Mouse (Mus musculus) lung, postnatal 0 days (tissue): Measurements from ENCODE around the gene Iqgap2. TPM values are rescaled to one million over a fixed set of nuclear protein-coding genes. Genes with fewer than 3 reads are reported as not detected.

ENCODE experiments used
- ATAC-seq: fragments of 200-750 bp; cut with Nextera tagmentation; 2 replicates; pipeline ENCODE4 v1.8.0; 2017; ENCODE audit warnings: moderate library complexity
- DNase-seq: peaks from one replicate; pipeline ENCODE4 v3.0.0-alpha.2; 2016; ENCODE audit warnings: low spot score
- H3K27ac ChIP-seq: fragments of 300-500 bp; sonication (generic); 2 replicates; pipeline ENCODE4 v1.5.1; 2014; ENCODE audit warnings: antibody characterized with exemption, mild to moderate bottlenecking, low read length, mixed read lengths
- H3K27me3 ChIP-seq: fragments of 300-500 bp; sonication (generic); replicated peaks from 2 replicates; pipeline ENCODE4 v1.6.1; 2014; ENCODE audit warnings: low read length, mixed read lengths; ENCODE audit not compliant: insufficient read depth
- H3K36me3 ChIP-seq: fragments of 300-500 bp; sonication (generic); 2 replicates; pipeline ENCODE4 v1.6.1; 2014; ENCODE audit warnings: low read length, mixed read lengths; ENCODE audit not compliant: insufficient read depth
- H3K4me1 ChIP-seq: fragments of 300-500 bp; sonication (generic); 2 replicates; pipeline ENCODE4 v1.6.1; 2014; ENCODE audit warnings: antibody characterized with exemption, low read depth, low read length, mixed read lengths; ENCODE audit not compliant: insufficient read depth
- H3K4me2 ChIP-seq: fragments of 300-500 bp; sonication (generic); replicated peaks from 2 replicates; pipeline ENCODE4 v1.6.1; 2014; ENCODE audit warnings: low read depth, mild to moderate bottlenecking, low read length, moderate library complexity, mixed read lengths
- H3K4me3 ChIP-seq: fragments of 300-500 bp; sonication (generic); 2 replicates; pipeline ENCODE4 v1.5.1; 2014; ENCODE audit warnings: low read depth, low read length
- H3K9ac ChIP-seq: fragments of 300-500 bp; sonication (generic); replicated peaks from 2 replicates; pipeline ENCODE4 v1.6.1; 2014; ENCODE audit warnings: low read depth, mild to moderate bottlenecking
- H3K9me3 ChIP-seq: fragments of 300-500 bp; sonication (generic); 2 replicates; pipeline ENCODE4 v1.6.1; 2016; ENCODE audit warnings: low read length, mixed read lengths
- CTCF ChIP-seq: IDR thresholded peaks from 2 replicates; pipeline ENCODE4 v1.5.1; 2016; ENCODE audit warnings: antibody characterized with exemption, mild to moderate bottlenecking
- EP300 ChIP-seq: IDR thresholded peaks from 2 replicates; pipeline ENCODE4 v1.6.1; 2016; ENCODE audit warnings: antibody characterized with exemption, mild to moderate bottlenecking, control low read depth
- WGBS: fragments of 180-500 bp; shearing (Covaris S2); extraction: QIAGEN DNeasy Blood & Tissue Kit; methylation state at CpG from one replicate; pipeline ENCODE4 v1.1.7; 2014; 5-methylcytosine and 5-hydroxymethylcytosine counted together
- polyA plus RNA-seq: library from polyadenylated mRNA; unstranded; fragments of >200 nt; fragmentation: Nextera tagmentation; extraction: Ambion mirVana; gene quantifications from 2 replicates; pipeline ENCODE4 v1.2.1, GENCODE M21; 2015

The Iqgap2 gene
- polyA plus RNA-seq, 1 experiment from 2014 or later: 2.7 TPM

DNA sequence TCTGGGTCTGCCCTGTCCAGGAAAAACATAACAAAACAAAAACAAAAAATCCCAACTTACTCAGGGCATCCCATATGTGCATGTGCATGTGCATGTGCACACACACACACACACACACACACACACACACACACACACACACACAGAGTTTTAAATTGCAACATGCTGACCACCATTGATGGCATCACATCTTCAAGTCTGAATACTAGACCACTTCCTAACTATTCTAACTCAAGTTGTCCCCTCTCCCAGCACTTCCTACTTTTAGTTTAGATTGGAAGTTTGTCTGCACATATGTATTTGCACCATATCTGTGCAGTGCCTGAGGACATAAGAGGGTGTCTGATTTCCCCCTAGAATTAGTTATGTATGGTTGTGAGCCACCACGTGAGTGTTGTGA lies 49.8 kb downstream of the Iqgap2 start:
- H3K4me1 ChIP-seq: no peaks in the 10 kb centered on the region
- H3K9ac ChIP-seq: no peak overlapping the region
- H3K27ac ChIP-seq: no peak overlapping the region
- ATAC-seq (no peak), DNase-seq (no peak)
- H3K36me3 ChIP-seq: no peaks in the 10 kb centered on the region
- H3K27me3 ChIP-seq: no peaks in the 10 kb centered on the region
- no peaks in the 10 kb centered on the region for H3K9me3 ChIP-seq
- TF ChIP-seq EP300: no peak
- no peak for TF ChIP-seq CTCF
- whole genome bisulfite sequencing: 80% methylated on average over 1 of the region's 1 CpGs
- H3K4me3 ChIP-seq: no peak overlapping the region
- H3K4me2 ChIP-seq: no peak overlapping the region

GRCm38 (mm10) chr13:95836944-95837343 lies 54.8 kb downstream of the Iqgap2 start:
- Histone ChIP-seq H3K4me1 (no peaks in the 10 kb centered on the region), H3K4me2 (no peak overlapping the region), H3K9me3 (no peaks in the 10 kb centered on the region), H3K36me3 (no peaks in the 10 kb centered on the region), H3K27me3 (no peaks in the 10 kb centered on the region), H3K9ac (no peak overlapping the region), H3K4me3 (no peak overlapping the region), H3K27ac (no peak overlapping the region)
- ATAC-seq: no peak
- WGBS: 71% methylated on average over 3 of the region's 3 CpGs
- DNase-seq: no peak
- TF ChIP-seq EP300 (no peak), CTCF (no peak)

GRCm38 (mm10) chr13:95833473-95833872 lies 58.2 kb downstream of the Iqgap2 start:
- Histone ChIP-seq H3K36me3 (no peaks in the 10 kb centered on the region), H3K4me2 (no peak overlapping the region), H3K4me1 (no peaks in the 10 kb centered on the region), H3K4me3 (no peak overlapping the region), H3K9me3 (no peaks in the 10 kb centered on the region), H3K27me3 (no peaks in the 10 kb centered on the region), H3K9ac (no peak overlapping the region), H3K27ac (no peak overlapping the region)
- no peak for TF ChIP-seq EP300
- TF ChIP-seq CTCF: no peak
- no peak for ATAC-seq
- no peak for DNase-seq
- 86% methylated on average over 6 of the region's 6 CpGs for WGBS

- H3K4me3 ChIP-seq: no peak overlapping the region
- DNase-seq: no peak
- H3K27ac ChIP-seq: no peak overlapping the region
- WGBS: 52% methylated on average over 3 of the region's 3 CpGs
- H3K4me1 ChIP-seq: no peaks in the 10 kb centered on the region
- ATAC-seq: no peak
- no peaks in the 10 kb centered on the region for H3K27me3 ChIP-seq
- no peak for TF ChIP-seq CTCF
- no peak for TF ChIP-seq EP300
- H3K9ac ChIP-seq: no peak overlapping the region
- H3K4me2 ChIP-seq: no peak overlapping the region
- H3K36me3 ChIP-seq: no peaks in the 10 kb centered on the region
- H3K9me3 ChIP-seq: no peaks in the 10 kb centered on the region
Observed at GRCm38 (mm10) chr13:95832712-95833111, 59.0 kb downstream of the Iqgap2 start.

GRCm38 (mm10) chr13:95831760-95832159 lies 60.0 kb downstream of the Iqgap2 start:
- Histone ChIP-seq H3K36me3 (no peaks in the 10 kb centered on the region), H3K27me3 (no peaks in the 10 kb centered on the region)
- DNase-seq: no peak

GRCm38 (mm10) chr13:95829431-95830171 lies 62.1 kb downstream of the Iqgap2 start:
- Histone ChIP-seq H3K9ac (no peak overlapping the region), H3K9me3 (no peaks in the 10 kb centered on the region), H3K4me2 (no peak overlapping the region), H3K4me3 (no peak overlapping the region), H3K27ac (no peak overlapping the region), H3K36me3 (no peaks in the 10 kb centered on the region), H3K4me1 (no peaks in the 10 kb centered on the region), H3K27me3 (no peaks in the 10 kb centered on the region)
- no peak for TF ChIP-seq EP300
- no peak for TF ChIP-seq CTCF
- DNase-seq (no peak), ATAC-seq (no peak)
- 80% methylated on average over 7 of the region's 7 CpGs for WGBS

More at GRCm38 (mm10) chr13:95831760-95832159, 60.0 kb downstream of the Iqgap2 start:
- H3K27ac ChIP-seq: no peak overlapping the region
- no peak overlapping the region for H3K9ac ChIP-seq
- no peaks in the 10 kb centered on the region for H3K9me3 ChIP-seq
- no peak for ATAC-seq
- no peaks in the 10 kb centered on the region for H3K4me1 ChIP-seq
- H3K4me2 ChIP-seq: no peak overlapping the region
- TF ChIP-seq EP300 (no peak), CTCF (no peak)
- H3K4me3 ChIP-seq: no peak overlapping the region

- Histone ChIP-seq H3K27ac (no peak overlapping the region), H3K4me2 (no peak overlapping the region), H3K9me3 (no peaks in the 10 kb centered on the region), H3K36me3 (no peaks in the 10 kb centered on the region), H3K9ac (no peak overlapping the region), H3K4me3 (no peak overlapping the region), H3K27me3 (no peaks in the 10 kb centered on the region), H3K4me1 (no peaks in the 10 kb centered on the region)
- no peak for TF ChIP-seq CTCF
- TF ChIP-seq EP300: no peak
- no peak for ATAC-seq
- WGBS: 62% methylated on average over 5 of the region's 5 CpGs
- DNase-seq: no peak
Observed at GRCm38 (mm10) chr13:95828616-95829015, 63.1 kb downstream of the Iqgap2 start.
